Mouse (Mus musculus): ENCODE measurements around the gene Dnmt3c.

GRCm38 (mm10) chr2:153740500-153741436 is 44.3 kb downstream of the Dnmt3c start, which contains the start of gene Mapre1:
- TF ChIP-seq CHD2 (IDR thresholded peaks at IDR 0.05; ENCODE audit: low read length) (no peak), POLR2A (IDR thresholded peaks at IDR 0.05; ENCODE audit: low read depth, low read length) (peak; percentile 89), CTCF (conservative IDR thresholded peaks at IDR 0.05 in 1 of 2, IDR thresholded peaks at IDR 0.05 in 1 of 2; ENCODE audit: low read depth in 2 of 2, low read length in 2 of 2) (no peak), USF2 (conservative IDR thresholded peaks at IDR 0.05; ENCODE audit: low read depth, low read length) (peak; percentile 99), MAFK (IDR thresholded peaks at IDR 0.05; ENCODE audit: insufficient replicate concordance, low read length) (no peak), UBTF (IDR thresholded peaks at IDR 0.05; ENCODE audit: low read depth, low read length) (no peak), E2F4 (IDR thresholded peaks at IDR 0.05; ENCODE audit: insufficient replicate concordance, low read depth, low read length) (no peak), JUND (conservative IDR thresholded peaks at IDR 0.05; ENCODE audit: low read depth, low read length) (no peak), KAT2A (IDR thresholded peaks at IDR 0.05; ENCODE audit: insufficient replicate concordance, low read length) (no peak), ZKSCAN1 (IDR thresholded peaks at IDR 0.05; ENCODE audit: borderline replicate concordance, low read depth, low read length) (no peak), MAZ (IDR thresholded peaks at IDR 0.05; ENCODE audit: low read depth, low read length) (no peak), MAX (IDR thresholded peaks at IDR 0.05; ENCODE audit: low read length) (peak; percentile 99), JUN (IDR thresholded peaks at IDR 0.05; ENCODE audit: insufficient read depth, low read depth, low read length) (no peak), ZMIZ1 (IDR thresholded peaks at IDR 0.05; ENCODE audit: low read depth, low read length) (peak; percentile 71)

Measured in CH12.LX (cell line).